Mouse (Mus musculus): ENCODE results near the gene Atg14. TPM values are rescaled to one million over a fixed set of nuclear protein-coding genes. Genes with fewer than 3 reads are reported as not detected.

Atg14 gene
- total and polyA plus RNA-seq, 3 experiments: 3.2 to 9.4 (median 3.6) TPM

DNA sequence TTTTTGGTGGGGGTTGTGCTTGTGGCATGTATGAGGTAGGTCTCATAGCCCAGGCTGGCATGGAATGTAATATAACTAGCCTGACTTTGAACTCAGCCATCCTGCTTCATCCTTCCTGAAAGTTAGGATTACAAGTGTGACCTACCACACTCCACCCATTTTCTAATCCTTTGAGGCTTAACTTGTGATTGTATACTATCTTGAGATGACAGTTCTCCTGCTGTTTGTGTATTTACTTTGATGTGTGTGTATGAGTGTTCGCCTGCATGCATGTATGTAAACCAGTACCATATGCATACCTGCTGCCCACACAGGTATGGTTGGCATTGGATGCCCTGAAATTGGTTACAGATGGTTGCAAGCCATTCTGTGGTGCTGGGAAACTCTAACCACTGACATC lies 48.8 kb downstream of the Atg14 start:
- in situ Hi-C loops (cut with MboI; ENCODE audit: low pct_ligation_motif_present, low pct_unique_long_range_greater_than_20kb, low sequenced_read_pairs): no loop called here
- no peak overlapping the region for H3K27ac ChIP-seq (ENCODE audit: insufficient read depth, low read depth)
- no peak overlapping the region for H3K9ac ChIP-seq (ENCODE audit: insufficient read depth, low read depth)

DNA sequence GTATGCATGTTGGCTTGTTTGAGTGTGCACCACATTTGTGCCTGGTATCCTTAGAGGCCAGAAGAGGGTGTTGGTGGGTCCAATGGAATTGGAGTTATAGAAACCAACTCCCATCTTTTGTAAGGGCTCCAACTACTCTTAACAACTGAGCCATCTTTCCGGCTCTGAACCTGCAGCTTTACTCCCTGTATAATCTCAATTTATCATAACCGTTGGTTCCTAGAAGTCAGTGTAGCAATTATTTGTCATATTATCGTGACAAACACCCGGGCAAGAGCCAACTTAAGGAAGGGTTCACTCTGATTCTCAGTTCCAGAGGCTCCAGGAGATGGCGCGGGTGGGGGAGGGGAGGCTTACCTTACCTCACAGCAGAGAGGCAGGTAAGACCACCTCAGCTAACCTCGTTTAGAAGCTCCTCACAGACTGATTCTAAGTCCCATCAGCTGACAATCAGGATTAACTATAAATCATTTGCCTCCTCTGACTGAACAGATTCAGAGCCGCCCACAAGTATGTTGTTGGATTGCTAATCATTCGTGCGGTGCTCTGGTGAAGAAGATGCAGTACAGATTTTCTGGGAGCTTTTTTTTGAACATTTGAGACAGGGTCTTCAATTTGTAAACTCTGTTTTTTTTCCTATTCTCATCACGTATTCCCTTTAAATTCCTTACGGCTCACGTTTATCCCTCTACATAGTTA lies 49.5 kb downstream of the Atg14 start:
- H3K27ac ChIP-seq (ENCODE audit: insufficient read depth, low read depth): no peak overlapping the region
- no peak overlapping the region for H3K4me2 ChIP-seq (ENCODE audit: insufficient read depth, low read depth, poor library complexity, severe bottlenecking)
- dilution Hi-C loops (cut with MboI; ENCODE audit: extremely low pct_ligation_motif_present, extremely low pct_unique_long_range_greater_than_20kb, low sequenced_read_pairs): no loop called here
- H3K27me3 ChIP-seq (replicated peaks): no peaks in the 10 kb centered on the region
- H3K79me2 ChIP-seq (replicated peaks; ENCODE audit: control insufficient read depth, extremely low read depth, insufficient read depth, poor library complexity, severe bottlenecking): no peaks in the 10 kb centered on the region; the same call in 1 of the 2 replicates
- H3K4me1 ChIP-seq (ENCODE audit: control insufficient read depth in 1 of 2, insufficient read depth in 2 of 2): no peaks in the 10 kb centered on the region
- TF ChIP-seq MXI1 (IDR thresholded peaks at IDR 0.05; ENCODE audit: low read depth, low read length) (no peak), MAZ (IDR thresholded peaks at IDR 0.05; ENCODE audit: low read depth, low read length) (no peak), MAX (IDR thresholded peaks at IDR 0.05; ENCODE audit: low read length) (no peak), USF1 (IDR thresholded peaks at IDR 0.05; ENCODE audit: low read depth, low read length) (no peak), CTCF (conservative IDR thresholded peaks at IDR 0.05 in 1 of 2, IDR thresholded peaks at IDR 0.05 in 1 of 2; ENCODE audit: low read depth in 2 of 2, low read length in 2 of 2) (no peak), RAD21 (IDR thresholded peaks at IDR 0.05; ENCODE audit: low read depth, low read length) (no peak), UBTF (IDR thresholded peaks at IDR 0.05; ENCODE audit: low read depth, low read length) (no peak)
- no peak overlapping the region for H3K4me3 ChIP-seq (replicated peaks in 1 of 3; ENCODE audit: low read depth in 2 of 3, low read length in 2 of 3, poor library complexity in 1 of 3)
- H3K36me3 ChIP-seq (replicated peaks in 1 of 2; ENCODE audit: control insufficient read depth in 1 of 2, insufficient read depth in 1 of 2, low read length in 1 of 2): peaks cover 0 to 55% of the 10 kb centered on the region in 2 experiments
- H3K9ac ChIP-seq (ENCODE audit: insufficient read depth, low read depth): no peak overlapping the region
- no peak for DNase-seq (ENCODE audit: extremely low read depth)
- H3K9me3 ChIP-seq (replicated peaks; ENCODE audit: low read length): no peaks in the 10 kb centered on the region
- in situ Hi-C loops (cut with MboI; ENCODE audit: low pct_ligation_motif_present, low pct_unique_long_range_greater_than_20kb, low sequenced_read_pairs): no loop called here

More for the DNA sequence above, 48.8 kb downstream of the Atg14 start:
- dilution Hi-C loops (cut with MboI; ENCODE audit: extremely low pct_ligation_motif_present, extremely low pct_unique_long_range_greater_than_20kb, low sequenced_read_pairs): no loop called here
- H3K79me2 ChIP-seq (replicated peaks; ENCODE audit: control insufficient read depth, extremely low read depth, insufficient read depth, poor library complexity, severe bottlenecking): peaks cover 2% of the 10 kb centered on the region; the same call in 1 of the 2 replicates
- H3K4me2 ChIP-seq (ENCODE audit: insufficient read depth, low read depth, poor library complexity, severe bottlenecking): no peak overlapping the region
- no peaks in the 10 kb centered on the region for H3K27me3 ChIP-seq (replicated peaks)
- TF ChIP-seq CHD1 (IDR thresholded peaks at IDR 0.05; ENCODE audit: low read depth, low read length) (no peak), GABPA (IDR thresholded peaks at IDR 0.05; ENCODE audit: insufficient replicate concordance, low read depth, low read length) (no peak), MAZ (IDR thresholded peaks at IDR 0.05; ENCODE audit: low read depth, low read length) (no peak), JUND (conservative IDR thresholded peaks at IDR 0.05; ENCODE audit: low read depth, low read length) (no peak), CHD2 (IDR thresholded peaks at IDR 0.05; ENCODE audit: low read length) (no peak), ZKSCAN1 (IDR thresholded peaks at IDR 0.05; ENCODE audit: borderline replicate concordance, low read depth, low read length) (no peak), ZC3H11A (IDR thresholded peaks at IDR 0.05; ENCODE audit: low read depth, low read length) (no peak), NRF1 (IDR thresholded peaks at IDR 0.05; ENCODE audit: low read depth, low read length) (no peak), JUN (IDR thresholded peaks at IDR 0.05; ENCODE audit: insufficient read depth, low read depth, low read length) (no peak), KAT2A (IDR thresholded peaks at IDR 0.05; ENCODE audit: insufficient replicate concordance, low read length) (no peak), POLR2AphosphoS2 (IDR thresholded peaks at IDR 0.05; ENCODE audit: low read depth, low read length) (no peak)
- H3K4me1 ChIP-seq (ENCODE audit: control insufficient read depth in 1 of 2, insufficient read depth in 2 of 2): no peaks in the 10 kb centered on the region
- H3K4me3 ChIP-seq (replicated peaks in 1 of 3; ENCODE audit: low read depth in 2 of 3, low read length in 2 of 3, poor library complexity in 1 of 3): no peak overlapping the region
- H3K36me3 ChIP-seq (replicated peaks in 1 of 2; ENCODE audit: control insufficient read depth in 1 of 2, insufficient read depth in 1 of 2, low read length in 1 of 2): peaks cover 0 to 56% of the 10 kb centered on the region in 2 experiments
- H3K9me3 ChIP-seq (replicated peaks; ENCODE audit: low read length): no peaks in the 10 kb centered on the region
- no peak for DNase-seq (ENCODE audit: extremely low read depth)
